Mouse (Mus musculus) bone marrow macrophage, adult 2 months (primary cell): Measurements from ENCODE around the gene Slc35f6.

Experiments
- CTCF ChIP-seq: IDR thresholded peaks from 2 replicates; pipeline ENCODE4 v1.5.1; 2012; ENCODE audit warnings: low read depth, mild to moderate bottlenecking, low read length, moderate library complexity
- POLR2A ChIP-seq: IDR thresholded peaks from 2 replicates; pipeline ENCODE4 v1.6.1; 2012; ENCODE audit warnings: mild to moderate bottlenecking, low read depth, low read length, borderline replicate concordance

DNA sequence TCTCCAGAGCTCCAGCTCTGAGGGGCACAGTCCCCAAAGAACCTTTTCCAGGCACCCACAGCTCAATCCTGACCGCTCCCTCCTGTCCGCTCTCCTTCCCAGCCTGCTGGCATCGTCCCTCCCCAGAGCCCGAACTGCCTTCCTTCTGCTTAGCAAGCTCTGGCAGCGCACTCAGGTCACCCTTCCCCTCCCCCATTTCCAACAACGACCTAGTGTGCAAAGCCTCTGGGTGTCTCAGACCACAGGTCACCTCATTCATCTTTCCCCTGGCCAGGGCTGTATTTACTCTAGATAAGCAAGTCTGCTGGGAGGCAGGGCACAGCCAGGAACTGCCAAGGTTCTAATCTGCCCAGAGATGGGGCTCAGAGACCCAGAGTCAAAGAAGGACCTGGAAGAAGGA, 32.3 kb upstream of the Slc35f6 start:
- TF ChIP-seq POLR2A (no peak), CTCF (no peak)
